Mouse (Mus musculus) hindbrain, embryonic 16.5 days (tissue): ENCODE measurements around the gene 4933415A04Rik. TPM values are rescaled to one million over a fixed set of nuclear protein-coding genes. Genes with fewer than 3 reads are reported as not detected.

Experiments
- ATAC-seq: fragments of 200-750 bp; cut with Nextera tagmentation; 2 replicates; pipeline ENCODE4 v1.8.0; 2017; ENCODE audit warnings: moderate TSS enrichment, moderate library complexity
- H3K27ac ChIP-seq: fragments of 300-500 bp; sonication (generic); 2 replicates; pipeline ENCODE4 v1.5.1; 2014; ENCODE audit warnings: low read depth, mild to moderate bottlenecking, control low read depth, low read length, moderate library complexity
- H3K27me3 ChIP-seq: fragments of 300-500 bp; sonication (generic); replicated peaks from 2 replicates; pipeline ENCODE4 v1.6.1; 2014; ENCODE audit warnings: low read length; ENCODE audit not compliant: control insufficient read depth, insufficient read depth
- H3K36me3 ChIP-seq: fragments of 300-500 bp; sonication (generic); 2 replicates; pipeline ENCODE4 v1.6.1; 2014; ENCODE audit warnings: mild to moderate bottlenecking, low read length, moderate library complexity, mixed read lengths; ENCODE audit not compliant: control insufficient read depth, insufficient read depth
- H3K4me1 ChIP-seq: fragments of 300-500 bp; sonication (generic); 2 replicates; pipeline ENCODE4 v1.6.1; 2014; ENCODE audit warnings: low read depth, low read length; ENCODE audit not compliant: control insufficient read depth, insufficient read depth
- H3K4me2 ChIP-seq: fragments of 300-500 bp; sonication (generic); 2 replicates; pipeline ENCODE4 v1.6.1; 2014; ENCODE audit warnings: mild to moderate bottlenecking, low read length, control low read depth, moderate library complexity
- H3K4me3 ChIP-seq: fragments of 300-500 bp; sonication (generic); 2 replicates; pipeline ENCODE4 v1.5.1; 2014; ENCODE audit warnings: mild to moderate bottlenecking, low read length, control low read depth, moderate library complexity
- H3K9ac ChIP-seq: fragments of 300-500 bp; sonication (generic); 2 replicates; pipeline ENCODE4 v1.6.1; 2014; ENCODE audit warnings: low read depth, mild to moderate bottlenecking, control low read depth, low read length, moderate library complexity
- H3K9me3 ChIP-seq: fragments of 300-500 bp; sonication (generic); 2 replicates; pipeline ENCODE4 v1.6.1; 2014; ENCODE audit warnings: mild to moderate bottlenecking, low read length, moderate library complexity; ENCODE audit not compliant: control insufficient read depth
- whole genome bisulfite sequencing: fragments of 180-500 bp; shearing (Covaris S2); extraction: QIAGEN DNeasy Blood & Tissue Kit; methylation state at CpG from one replicate; pipeline ENCODE4 v1.1.7; 2014; 5-methylcytosine and 5-hydroxymethylcytosine counted together
- polyA plus RNA-seq: library from polyadenylated mRNA; unstranded; fragments of >200 nt; fragmentation: Nextera tagmentation; extraction: Ambion mirVana; gene quantifications from 2 replicates; pipeline ENCODE4 v1.2.1, GENCODE M21; 2015

Gene 4933415A04Rik
- polyA plus RNA-seq, result 2.2 and 3.3 TPM in 2 replicates

DNA sequence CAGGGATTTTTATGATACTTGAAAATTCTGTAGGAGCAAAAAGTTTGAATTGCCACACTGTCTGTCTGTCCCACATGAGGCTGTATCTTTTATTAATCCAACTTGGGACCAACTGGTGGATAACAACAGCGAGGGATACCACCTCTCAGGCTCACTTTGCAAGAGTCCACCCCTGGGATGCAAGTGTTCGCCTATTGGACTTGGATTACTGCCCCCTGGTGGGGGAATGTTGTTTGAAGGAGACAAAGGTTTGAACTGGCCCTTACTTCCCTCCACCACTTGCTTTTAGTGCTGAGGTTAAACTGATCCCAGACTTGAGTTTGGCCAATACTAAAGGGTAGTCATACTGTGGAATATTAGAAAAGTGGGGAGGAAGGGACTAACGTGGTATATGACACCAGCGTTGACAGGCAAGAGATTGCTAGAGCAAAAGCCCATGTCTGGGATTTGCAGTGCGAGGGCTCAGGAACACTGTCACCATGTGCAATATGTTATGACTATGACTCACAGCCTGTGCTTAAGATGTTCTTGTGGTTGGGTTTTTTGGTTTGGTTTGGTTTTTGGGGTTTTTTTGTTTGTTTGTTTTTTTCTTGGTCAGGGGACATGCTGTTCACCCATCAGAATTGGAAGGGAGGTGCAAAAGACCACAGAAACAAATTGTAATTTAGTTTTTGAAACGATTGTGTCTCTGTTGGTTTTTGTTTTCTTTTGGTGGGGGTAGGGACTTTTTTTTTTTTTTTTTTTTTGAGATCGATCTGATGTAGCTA is at the start of gene 4933415A04Rik:
4933415A04Rik (plus strand) TSS at position 717 of the 767 bp plus-strand sequence.
- no peaks in the 10 kb centered on the region for H3K9me3 ChIP-seq
- WGBS, result 73% methylated on average over 7 of the region's 7 CpGs

DNA sequence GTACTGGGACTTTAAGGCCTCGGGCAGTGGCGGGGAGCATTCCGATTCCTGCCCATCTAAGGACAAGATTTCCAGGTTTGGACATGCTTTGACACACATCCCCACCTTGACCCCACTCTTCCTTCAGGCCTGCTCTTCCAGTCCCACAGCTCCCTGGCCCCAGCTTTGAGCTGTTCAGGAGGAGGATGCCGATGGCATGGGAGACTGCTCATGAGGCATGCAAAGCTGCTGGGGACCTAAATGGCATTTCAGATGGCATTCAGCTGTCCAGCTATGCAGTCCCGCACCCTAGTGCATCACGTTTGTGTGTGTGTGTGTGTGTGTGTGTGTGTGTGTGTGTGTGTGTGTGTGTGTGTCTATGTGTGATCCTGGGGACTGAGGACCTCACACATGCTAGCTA is 49.8 kb upstream of the 4933415A04Rik start:
- no peak overlapping the region for H3K27ac ChIP-seq
- WGBS, result 86% methylated on average over 6 of the region's 6 CpGs
- no peaks in the 10 kb centered on the region for H3K36me3 ChIP-seq
- H3K9me3 ChIP-seq, result no peaks in the 10 kb centered on the region
- peaks cover 4% of the 10 kb centered on the region for H3K4me1 ChIP-seq
- no peak for ATAC-seq
- no peak overlapping the region for H3K9ac ChIP-seq
- H3K4me2 ChIP-seq, result no peak overlapping the region
- H3K4me3 ChIP-seq, result no peak overlapping the region
- H3K27me3 ChIP-seq, result no peaks in the 10 kb centered on the region

More for the DNA sequence above, at the start of gene 4933415A04Rik:
- no peak within 1 kb of the TSS for H3K4me2 ChIP-seq
- no peak for ATAC-seq
- no peak within 1 kb of the TSS for H3K9ac ChIP-seq
- no peaks in the 10 kb centered on the region; the same call in 1 of the 2 replicates for H3K36me3 ChIP-seq
- H3K27me3 ChIP-seq, result no peaks in the 10 kb centered on the region
- no peak within 1 kb of the TSS for H3K27ac ChIP-seq
- H3K4me3 ChIP-seq, result no peak within 1 kb of the TSS
- no peaks in the 10 kb centered on the region for H3K4me1 ChIP-seq

DNA sequence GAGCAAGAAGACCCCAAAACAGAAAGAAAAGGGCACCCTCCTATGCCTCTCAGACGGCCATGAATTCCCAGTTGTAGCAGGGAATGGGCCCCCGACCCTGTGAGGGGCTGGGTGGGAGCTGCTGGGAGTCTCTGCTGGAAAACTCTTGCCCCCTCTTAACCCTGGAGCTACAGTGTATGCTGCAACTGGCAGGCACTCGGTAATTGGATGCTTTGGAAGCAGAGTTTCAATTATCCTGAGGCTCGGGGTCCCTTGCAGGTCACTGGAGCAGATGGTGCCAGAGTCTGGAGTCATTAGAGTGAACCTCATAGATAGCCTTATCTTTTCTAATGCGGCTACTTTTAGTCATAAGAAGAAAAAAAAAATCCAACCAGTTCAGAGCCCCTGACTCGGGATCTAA is 47.0 kb upstream of the 4933415A04Rik start:
- Histone ChIP-seq H3K27ac (no peak overlapping the region), H3K9me3 (no peaks in the 10 kb centered on the region), H3K36me3 (no peaks in the 10 kb centered on the region), H3K4me1 (peaks cover 4% of the 10 kb centered on the region), H3K4me2 (no peak overlapping the region), H3K4me3 (no peak overlapping the region), H3K27me3 (no peaks in the 10 kb centered on the region), H3K9ac (no peak overlapping the region; the same call in 1 of the 2 replicates)
- ATAC-seq, result peak; percentile 64
- WGBS, result 27% methylated on average over 6 of the region's 6 CpGs

DNA sequence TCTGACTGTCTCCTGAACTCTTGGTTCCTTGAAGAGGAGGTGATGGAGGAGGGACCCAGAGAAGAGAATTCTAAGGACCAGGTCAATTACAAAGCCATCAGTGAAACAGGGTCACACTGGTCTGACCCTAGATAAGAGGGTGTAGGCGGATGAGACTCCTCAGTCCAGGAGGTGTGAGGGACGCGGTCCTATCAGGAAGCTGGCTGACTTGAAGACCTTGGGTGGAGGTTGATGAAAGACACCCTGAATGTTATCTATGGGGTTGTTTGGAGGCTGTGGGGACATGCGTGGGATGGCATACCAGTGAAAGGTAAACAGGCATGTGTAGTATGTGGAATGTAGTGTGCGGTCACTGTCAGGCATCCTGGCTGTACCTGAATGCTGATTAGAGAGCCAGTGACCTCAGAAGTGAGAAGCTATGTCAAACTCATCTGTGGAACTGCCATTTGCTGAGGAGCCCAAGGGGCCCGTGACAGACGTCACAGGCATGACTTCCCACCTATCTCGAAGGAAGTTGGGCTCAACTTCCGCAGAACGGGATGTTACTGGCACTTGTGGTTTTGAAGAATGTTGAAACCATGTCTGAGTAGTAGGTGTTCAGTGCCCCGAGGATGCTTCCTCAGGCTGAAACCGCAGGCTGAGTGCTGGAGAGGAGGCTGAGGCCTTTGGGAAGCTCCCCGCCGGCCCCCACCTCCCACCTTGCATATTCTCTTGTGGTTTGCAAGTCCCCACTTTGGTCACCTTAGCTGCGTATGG is 43.0 kb upstream of the 4933415A04Rik start:
- no peaks in the 10 kb centered on the region for H3K36me3 ChIP-seq
- H3K4me3 ChIP-seq, result no peak overlapping the region
- H3K27ac ChIP-seq, result no peak overlapping the region
- H3K4me2 ChIP-seq, result no peak overlapping the region
- H3K27me3 ChIP-seq, result no peaks in the 10 kb centered on the region
- no peak for ATAC-seq
- H3K4me1 ChIP-seq, result peaks cover 14% of the 10 kb centered on the region
- no peaks in the 10 kb centered on the region for H3K9me3 ChIP-seq
- H3K9ac ChIP-seq, result no peak overlapping the region
- WGBS, result 91% methylated on average over 15 of the region's 15 CpGs

DNA sequence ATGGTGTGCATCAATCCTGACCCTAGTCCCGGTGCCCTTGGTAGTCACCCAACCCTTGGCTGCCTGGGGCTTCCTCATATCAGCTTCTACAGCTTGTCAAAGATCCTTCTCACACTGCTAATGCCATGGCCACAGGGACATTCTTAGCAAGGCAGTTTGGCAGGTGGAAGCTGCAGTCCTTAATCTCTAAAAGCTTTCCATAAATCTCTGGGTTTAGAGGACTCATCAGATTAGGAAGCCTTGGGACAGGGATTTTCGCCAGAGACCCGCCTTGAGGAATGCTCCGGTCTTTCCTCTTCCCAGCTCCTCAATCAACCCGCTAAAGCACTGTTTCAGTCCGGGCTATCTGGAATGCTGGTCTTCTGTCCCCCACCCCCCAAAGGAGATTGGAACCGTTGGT is 42.0 kb upstream of the 4933415A04Rik start:
- Histone ChIP-seq H3K36me3 (no peaks in the 10 kb centered on the region), H3K4me2 (no peak overlapping the region), H3K4me1 (peaks cover 21% of the 10 kb centered on the region), H3K27ac (no peak overlapping the region), H3K4me3 (no peak overlapping the region), H3K9me3 (no peaks in the 10 kb centered on the region), H3K9ac (no peak overlapping the region), H3K27me3 (no peaks in the 10 kb centered on the region)
- 95% methylated on average over 7 of the region's 7 CpGs for WGBS
- no peak for ATAC-seq

DNA sequence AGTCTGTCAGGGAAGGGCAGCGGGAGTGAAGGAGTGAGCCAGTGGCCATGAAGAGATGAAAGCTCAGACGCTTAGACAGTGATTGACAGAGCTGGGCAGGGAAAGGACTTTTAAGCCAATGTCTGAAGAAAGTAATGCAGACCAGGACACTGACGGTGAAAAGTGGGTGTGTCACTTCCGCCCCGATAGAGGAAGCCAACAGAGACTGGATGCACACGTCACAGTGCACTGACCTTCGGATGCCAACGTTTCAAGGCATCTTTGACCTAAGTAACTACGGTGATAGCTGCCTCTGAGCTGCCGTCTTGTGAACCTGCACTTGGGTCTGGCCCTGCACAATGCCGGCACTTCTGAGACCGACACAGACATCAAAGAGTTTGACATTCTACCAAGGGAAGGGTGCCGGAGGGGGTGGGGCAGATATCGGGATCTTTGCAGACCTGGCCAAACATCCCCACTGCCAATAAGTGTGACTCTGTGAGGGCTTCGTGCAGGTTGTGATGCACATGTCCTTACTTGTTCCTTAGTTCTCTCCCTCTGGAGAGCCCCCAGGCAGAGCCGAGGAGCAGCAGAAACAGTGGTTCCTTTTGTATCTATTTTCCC is 40.9 kb upstream of the 4933415A04Rik start:
- Histone ChIP-seq H3K4me1 (peaks cover 21% of the 10 kb centered on the region), H3K27me3 (no peaks in the 10 kb centered on the region), H3K4me3 (no peak overlapping the region), H3K4me2 (no peak overlapping the region), H3K27ac (no peak overlapping the region), H3K9ac (no peak overlapping the region), H3K9me3 (no peaks in the 10 kb centered on the region), H3K36me3 (no peaks in the 10 kb centered on the region)
- ATAC-seq, result no peak
- 55% methylated on average over 16 of the region's 16 CpGs for WGBS

DNA sequence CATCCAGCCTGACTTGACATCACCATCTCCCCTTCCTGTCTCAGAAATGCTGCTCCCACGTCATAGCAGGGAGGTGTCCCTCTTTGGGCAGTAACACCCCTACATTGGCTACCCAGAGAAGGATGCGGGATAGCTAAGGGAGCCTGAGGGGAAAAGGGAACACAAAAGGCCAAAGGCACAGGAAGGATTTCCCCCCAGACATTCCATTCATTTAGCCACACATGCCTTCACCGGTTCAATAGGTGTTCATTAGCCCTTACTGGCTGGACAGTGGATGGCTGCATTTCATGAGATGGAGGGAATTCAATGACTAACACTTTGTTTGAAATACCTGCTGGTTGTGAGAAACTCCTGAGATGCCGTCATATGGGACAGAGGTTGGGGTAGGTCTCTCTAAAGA is 40.2 kb upstream of the 4933415A04Rik start:
- no peak for ATAC-seq
- no peaks in the 10 kb centered on the region for H3K9me3 ChIP-seq
- 50% methylated on average over 4 of the region's 4 CpGs for WGBS
- H3K4me2 ChIP-seq, result no peak overlapping the region
- no peaks in the 10 kb centered on the region for H3K27me3 ChIP-seq
- H3K27ac ChIP-seq, result no peak overlapping the region
- no peak overlapping the region for H3K4me3 ChIP-seq
- no peaks in the 10 kb centered on the region for H3K36me3 ChIP-seq
- peaks cover 21% of the 10 kb centered on the region for H3K4me1 ChIP-seq
- H3K9ac ChIP-seq, result no peak overlapping the region

DNA sequence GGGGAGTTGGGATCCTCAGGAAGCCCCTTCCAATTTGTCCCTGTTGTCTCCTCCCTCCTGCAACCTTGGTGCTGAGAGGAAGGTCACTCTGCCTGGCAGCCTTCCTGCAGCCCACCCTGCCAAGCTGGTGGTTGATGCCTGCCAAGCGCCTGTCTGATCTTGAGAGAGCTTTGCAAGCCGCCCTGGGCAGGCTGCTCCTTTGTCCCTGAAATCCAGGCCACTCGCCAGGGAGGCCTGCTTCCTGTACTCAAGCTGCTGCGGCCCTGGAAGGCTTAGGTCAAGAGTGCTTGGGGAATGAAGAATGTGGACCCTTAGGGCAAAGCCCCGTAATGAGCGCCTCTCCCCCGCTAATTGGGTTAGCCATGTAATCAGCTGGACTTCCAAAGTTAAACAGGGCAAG is 38.7 kb upstream of the 4933415A04Rik start:
- Histone ChIP-seq H3K4me3 (no peak overlapping the region), H3K36me3 (no peaks in the 10 kb centered on the region), H3K4me1 (peaks cover 21% of the 10 kb centered on the region), H3K9ac (no peak overlapping the region), H3K27ac (peak overlapping the region; percentile 42; the same call in 1 of the 2 replicates), H3K9me3 (no peaks in the 10 kb centered on the region), H3K27me3 (no peaks in the 10 kb centered on the region), H3K4me2 (no peak overlapping the region)
- peak; percentile 89 for ATAC-seq
- WGBS, result 22% methylated on average over 7 of the region's 7 CpGs
